Mouse (Mus musculus): ENCODE measurements around the gene Mvb12a.
A peak's percentile ranks its signal among the peaks of the same experiment; 100 is the strongest.

The Mvb12a gene

GRCm38 (mm10) chr8:71566501-71566900 lies 23.8 kb downstream of the Mvb12a start, which contains the start of gene Nxnl1:
Gene Nxnl1 (minus strand): TSS chr8:71566601.
- no peak for DNase-seq (ENCODE audit: low spot score)

DNA sequence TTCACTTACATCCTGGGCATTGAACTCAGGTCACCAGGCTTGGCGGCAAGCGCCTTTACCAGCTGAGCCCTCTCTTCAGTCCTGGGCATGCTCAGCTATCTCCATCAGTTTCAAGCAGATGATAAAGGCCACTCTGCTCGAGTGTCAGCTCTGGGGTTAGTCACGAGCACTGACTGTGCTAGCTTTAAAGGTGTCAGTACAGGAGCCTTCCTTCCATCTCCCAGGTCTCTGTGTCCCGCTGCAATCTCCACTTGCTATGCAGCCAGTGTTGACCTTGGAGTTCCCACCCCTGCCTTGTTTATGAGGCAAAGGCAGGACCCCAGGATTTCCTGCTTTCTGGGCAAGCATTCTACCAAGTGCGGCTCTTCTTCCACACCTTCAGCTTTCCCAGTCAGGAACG lies 24.9 kb downstream of the Mvb12a start:
- DNase-seq (ENCODE audit: low spot score) = no peak

DNA sequence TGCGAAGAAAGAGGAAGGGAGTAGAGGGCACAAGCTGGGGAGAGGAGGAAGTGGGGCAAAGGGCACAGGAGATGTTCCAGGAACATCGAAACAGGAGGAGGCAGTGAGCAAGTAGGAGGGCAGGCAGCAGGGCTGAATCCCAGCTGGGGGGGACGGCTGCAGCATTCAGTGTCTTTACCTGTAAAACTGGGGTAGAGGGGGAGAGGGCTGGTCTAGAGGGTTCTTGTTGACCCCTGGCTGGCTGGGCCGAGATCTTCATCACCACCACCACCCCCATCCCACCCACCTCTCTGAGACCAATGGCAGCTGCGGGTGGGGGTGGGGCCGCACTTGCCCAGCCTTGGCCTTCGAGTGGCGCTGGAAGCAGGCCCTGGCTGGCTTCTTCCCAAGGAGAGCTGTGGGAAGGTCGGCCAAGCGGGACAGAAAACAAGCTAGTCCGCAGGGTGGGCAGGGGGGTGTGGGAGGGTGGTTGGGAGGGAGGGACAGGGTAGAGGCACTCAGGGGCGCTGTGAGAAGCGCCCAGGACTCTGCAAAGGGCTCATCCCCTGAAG lies 25.7 kb downstream of the Mvb12a start, which contains the start of gene Slc27a1:
Gene Slc27a1, plus strand, starts transcription at position 496 of the 551 bp plus-strand sequence.
- peak; percentile 54 for DNase-seq (ENCODE audit: low spot score)

- DNase-seq (ENCODE audit: low spot score) = no peak
These were observed 26.2 kb downstream of the Mvb12a start for GRCm38 (mm10) chr8:71568941-71569340.

GRCm38 (mm10) chr8:71569366-71570290 lies 26.9 kb downstream of the Mvb12a start:
- peak; percentile 83 for DNase-seq (ENCODE audit: low spot score)

DNA sequence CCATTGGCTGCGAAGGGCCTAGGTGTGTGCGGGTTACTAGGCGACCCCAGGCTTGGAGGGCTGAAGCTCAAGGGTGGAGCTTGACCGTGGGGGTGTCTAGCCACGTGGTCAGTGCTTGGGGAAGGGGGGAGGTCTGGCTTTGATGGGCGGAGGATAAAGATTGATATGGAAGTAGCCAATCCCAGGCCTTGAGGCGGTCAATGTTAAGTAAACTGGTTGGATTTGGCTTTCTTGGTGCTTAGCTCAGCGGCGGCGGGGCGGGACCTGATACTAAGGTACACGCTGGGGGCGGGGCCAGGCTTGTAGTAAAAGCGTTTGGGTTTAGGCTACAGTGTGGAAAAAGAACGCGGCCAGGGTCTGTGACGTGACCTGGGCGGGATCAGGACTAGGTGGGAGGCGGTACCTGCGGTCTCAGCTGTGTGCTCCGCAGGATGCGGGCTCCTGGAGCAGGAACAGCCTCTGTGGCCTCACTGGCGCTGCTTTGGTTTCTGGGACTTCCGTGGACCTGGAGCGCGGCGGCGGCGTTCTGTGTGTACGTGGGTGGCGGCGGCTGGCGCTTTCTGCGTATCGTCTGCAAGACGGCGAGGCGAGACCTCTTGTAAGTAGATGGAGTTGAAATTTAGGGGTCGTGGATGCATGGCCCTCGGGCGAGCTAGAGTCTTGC lies 27.7 kb downstream of the Mvb12a start:
- DNase-seq (ENCODE audit: low spot score) = peak; percentile 78

- DNase-seq (ENCODE audit: low spot score) = no peak
These were observed 29.4 kb downstream of the Mvb12a start for GRCm38 (mm10) chr8:71572077-71572476.

DNA sequence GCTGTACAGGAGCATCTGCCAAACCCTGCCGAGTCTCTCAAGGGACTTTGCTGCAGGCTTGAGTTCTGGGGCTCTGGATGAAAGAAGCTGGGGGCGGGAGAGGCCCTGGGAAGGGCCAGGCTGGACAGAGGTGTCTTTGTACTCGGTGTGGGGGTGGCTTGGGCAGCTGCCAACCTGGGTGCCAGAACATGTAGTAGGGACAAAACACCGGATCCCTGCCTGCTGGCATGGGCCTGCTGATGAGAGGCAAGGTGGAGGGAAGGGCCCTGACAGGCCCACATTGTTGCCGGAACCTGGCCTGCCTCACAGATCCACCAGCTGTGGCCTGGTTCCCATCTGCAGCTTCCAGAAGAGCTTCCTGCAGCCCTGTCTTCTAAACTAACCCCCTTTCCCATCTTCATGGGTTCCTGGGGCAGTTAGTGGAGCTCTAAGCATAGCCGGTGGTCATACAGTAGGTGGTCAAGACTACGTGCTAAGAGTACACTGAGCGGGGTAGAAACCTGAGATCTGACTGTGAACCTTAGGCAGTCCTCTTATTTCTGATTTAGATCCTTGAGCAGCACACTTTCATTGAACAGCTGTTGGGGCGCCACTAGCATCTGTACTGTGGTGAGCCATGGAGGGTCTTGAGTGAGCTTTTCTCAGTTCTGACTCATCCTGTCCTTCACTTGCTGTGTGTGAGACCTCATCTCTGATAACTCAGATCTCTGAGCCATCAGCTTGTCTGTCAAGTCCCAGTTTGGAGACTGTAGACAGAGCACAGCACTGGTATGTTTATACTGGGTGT lies 30.3 kb downstream of the Mvb12a start:
- no peak for DNase-seq (ENCODE audit: low spot score)

- DNase-seq (ENCODE audit: low spot score) = no peak
These were observed 31.7 kb downstream of the Mvb12a start for GRCm38 (mm10) chr8:71574426-71574825.

DNA sequence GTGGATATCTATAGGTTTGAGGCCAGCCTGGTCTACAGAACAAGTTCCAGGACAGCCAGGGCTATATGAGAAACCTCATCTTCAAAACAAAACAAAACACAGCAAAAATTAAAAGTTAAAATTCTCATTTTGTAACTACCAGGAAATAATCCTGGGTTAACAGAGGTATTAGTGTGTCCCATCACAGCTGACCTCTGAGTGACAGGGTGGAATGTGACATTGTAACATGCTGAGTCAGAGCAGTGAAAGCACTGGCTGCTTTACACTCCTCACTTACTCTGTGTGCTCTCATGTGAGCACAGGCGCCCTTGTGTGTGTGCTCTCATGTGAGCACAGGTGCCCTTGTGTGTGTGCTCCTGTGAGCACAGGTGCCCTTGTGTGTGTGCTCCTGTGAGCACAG lies 32.3 kb downstream of the Mvb12a start:
- no peak for DNase-seq (ENCODE audit: low spot score)

GRCm38 (mm10) chr8:71577856-71578387 lies 35.2 kb downstream of the Mvb12a start:
- DNase-seq (ENCODE audit: low spot score) = no peak

GRCm38 (mm10) chr8:71579009-71579408 lies 36.3 kb downstream of the Mvb12a start:
- DNase-seq (ENCODE audit: low spot score) = no peak

- no peak for DNase-seq (ENCODE audit: low spot score)
These were observed 36.8 kb downstream of the Mvb12a start for GRCm38 (mm10) chr8:71579476-71579875.

GRCm38 (mm10) chr8:71580201-71580600 lies 37.5 kb downstream of the Mvb12a start:
- no peak for DNase-seq (ENCODE audit: low spot score)

- no peak for DNase-seq (ENCODE audit: low spot score)
These were observed 44.2 kb downstream of the Mvb12a start for GRCm38 (mm10) chr8:71586891-71587290.

DNA sequence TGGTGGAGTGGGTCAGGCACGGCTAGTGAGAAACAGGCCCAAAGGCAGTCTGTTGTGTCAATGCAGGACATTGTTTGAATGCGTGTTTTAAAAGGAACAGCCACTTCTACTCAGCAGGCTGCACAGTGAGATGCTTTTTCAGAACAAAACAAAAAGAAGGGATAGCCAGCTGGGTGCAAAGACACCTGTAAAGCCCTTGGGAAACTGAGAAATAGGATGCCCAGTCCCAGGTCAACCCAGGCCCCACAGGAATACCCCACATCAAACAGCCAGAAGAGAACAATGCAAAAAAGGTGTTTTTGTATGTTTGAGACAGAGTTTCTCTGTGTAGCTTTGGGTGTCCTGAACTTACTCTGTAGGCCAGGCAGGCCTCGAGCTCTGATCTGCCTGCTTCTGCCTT lies 46.0 kb downstream of the Mvb12a start:
- no peak for DNase-seq (ENCODE audit: low spot score)

DNA sequence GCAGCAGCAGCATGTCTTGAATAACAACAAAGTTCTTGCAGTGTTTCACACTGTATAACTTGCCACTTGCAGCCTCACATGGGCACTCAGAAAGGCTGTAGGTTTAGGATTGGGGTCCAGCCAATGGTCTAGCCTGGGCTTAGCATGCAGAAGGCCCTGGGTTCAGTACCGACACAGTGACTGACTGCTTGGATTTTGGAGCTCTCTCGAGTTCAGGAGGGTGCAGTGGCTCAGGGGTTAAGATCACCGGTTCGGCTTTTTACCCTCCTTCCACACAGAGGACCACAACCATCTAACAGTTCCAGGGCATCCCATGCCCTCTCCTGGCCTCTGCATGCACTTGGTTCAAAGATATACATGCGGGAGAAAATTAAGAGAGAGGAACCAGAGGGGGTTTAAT lies 48.3 kb downstream of the Mvb12a start:
- DNase-seq (ENCODE audit: low spot score) = no peak

- DNase-seq (ENCODE audit: low spot score) = peak; percentile 94
These were observed 49.0 kb downstream of the Mvb12a start, which contains the start of gene Pgls for GRCm38 (mm10) chr8:71591471-71592373. Gene Pgls (plus strand): TSS chr8:71592176.

GRCm38 (mm10) chr8:71592374-71593170 lies 49.9 kb downstream of the Mvb12a start:
- no peak for DNase-seq (ENCODE audit: low spot score)

Data from ovary, postnatal 10 days (tissue).